Mouse (Mus musculus) stomach, postnatal 0 days (tissue): Measurements from ENCODE around the gene Hsd17b6. TPM values are rescaled to one million over a fixed set of nuclear protein-coding genes. Genes with fewer than 3 reads are reported as not detected.

Source experiments
- ATAC-seq: fragments of 200-750 bp; cut with Nextera tagmentation; 2 replicates; pipeline ENCODE4 v1.8.0; 2017; ENCODE audit not compliant: low FRiP score, low TSS enrichment
- DNase-seq: peaks from one replicate; pipeline ENCODE4 v3.0.0-alpha.2; 2016; ENCODE audit warnings: low spot score
- H3K27ac ChIP-seq: fragments of 300-500 bp; sonication (generic); replicated peaks from 2 replicates; pipeline ENCODE4 v1.5.1; 2014; ENCODE audit warnings: mild to moderate bottlenecking, control low read depth
- H3K27me3 ChIP-seq: fragments of 300-500 bp; sonication (generic); 2 replicates; pipeline ENCODE4 v1.6.1; 2014; ENCODE audit warnings: low read length; ENCODE audit not compliant: control insufficient read depth, insufficient read depth
- H3K36me3 ChIP-seq: fragments of 300-500 bp; sonication (generic); 2 replicates; pipeline ENCODE4 v1.6.1; 2014; ENCODE audit warnings: low read length, mixed read lengths; ENCODE audit not compliant: control insufficient read depth, insufficient read depth
- H3K4me1 ChIP-seq: fragments of 300-500 bp; sonication (generic); replicated peaks from 2 replicates; pipeline ENCODE4 v1.6.1; 2014; ENCODE audit warnings: antibody characterized with exemption; ENCODE audit not compliant: control insufficient read depth, insufficient read depth
- H3K4me2 ChIP-seq: fragments of 300-500 bp; sonication (generic); replicated peaks from 2 replicates; pipeline ENCODE4 v1.6.1; 2014; ENCODE audit warnings: low read depth, mild to moderate bottlenecking, control low read depth, moderate library complexity
- H3K4me3 ChIP-seq: fragments of 300-500 bp; sonication (generic); 2 replicates; pipeline ENCODE4 v1.5.1; 2014; ENCODE audit warnings: low read depth, low read length, control low read depth
- H3K9ac ChIP-seq: fragments of 300-500 bp; sonication (generic); 2 replicates; pipeline ENCODE4 v1.6.1; 2014; ENCODE audit warnings: mild to moderate bottlenecking, low read length, control low read depth, mixed read lengths
- H3K9me3 ChIP-seq: fragments of 300-500 bp; sonication (generic); 2 replicates; pipeline ENCODE4 v1.6.1; 2016; ENCODE audit warnings: low read length; ENCODE audit not compliant: control insufficient read depth
- CTCF ChIP-seq: IDR thresholded peaks from 2 replicates; pipeline ENCODE4 v1.5.1; 2016; ENCODE audit warnings: antibody characterized with exemption, low read depth, mild to moderate bottlenecking, moderate library complexity
- EP300 ChIP-seq: optimal IDR thresholded peaks from 2 replicates; pipeline ENCODE3; 2016; ENCODE audit warnings: antibody characterized with exemption
- WGBS: fragments of 180-500 bp; shearing (Covaris S2); extraction: QIAGEN DNeasy Blood & Tissue Kit; methylation state at CpG from one replicate; pipeline ENCODE4 v1.1.7; 2014; 5-methylcytosine and 5-hydroxymethylcytosine counted together
- polyA plus RNA-seq: library from polyadenylated mRNA; unstranded; fragments of >200 nt; fragmentation: Nextera tagmentation; extraction: Ambion mirVana; gene quantifications from 2 replicates; pipeline ENCODE4 v1.2.1, GENCODE M21; 2015

The Hsd17b6 gene
- polyA plus RNA-seq, 1 experiment from 2014 or later: 5.7 TPM

DNA sequence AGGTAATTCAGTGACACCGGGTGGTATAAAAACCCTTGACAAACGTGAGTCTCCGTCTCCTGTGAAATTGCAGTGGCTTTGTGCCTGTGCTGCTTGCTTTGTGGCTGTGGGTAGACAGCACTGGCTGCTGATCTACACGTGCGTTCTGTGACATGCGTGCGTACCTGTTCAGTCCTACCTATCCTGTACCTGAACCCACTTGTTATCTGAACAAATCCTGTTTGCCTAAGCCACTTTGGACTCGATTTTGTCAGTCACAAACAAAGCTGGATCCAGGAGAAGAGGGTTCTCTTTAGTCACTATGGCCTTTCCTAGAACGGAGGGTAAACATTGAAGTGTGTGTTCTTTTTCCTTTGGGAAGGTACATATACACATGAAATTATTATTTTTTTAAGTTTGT lies 56.0 kb downstream of the Hsd17b6 start:
- no peaks in the 10 kb centered on the region for H3K4me1 ChIP-seq
- no peaks in the 10 kb centered on the region for H3K9me3 ChIP-seq
- H3K4me3 ChIP-seq: no peak overlapping the region
- DNase-seq: no peak
- H3K27me3 ChIP-seq: no peaks in the 10 kb centered on the region
- WGBS: 61% methylated on average over 9 of the region's 9 CpGs
- H3K9ac ChIP-seq: no peak overlapping the region
- TF ChIP-seq CTCF (no peak), EP300 (no peak)
- ATAC-seq: no peak
- H3K4me2 ChIP-seq: no peak overlapping the region
- H3K36me3 ChIP-seq: no peaks in the 10 kb centered on the region
- H3K27ac ChIP-seq: no peak overlapping the region

DNA sequence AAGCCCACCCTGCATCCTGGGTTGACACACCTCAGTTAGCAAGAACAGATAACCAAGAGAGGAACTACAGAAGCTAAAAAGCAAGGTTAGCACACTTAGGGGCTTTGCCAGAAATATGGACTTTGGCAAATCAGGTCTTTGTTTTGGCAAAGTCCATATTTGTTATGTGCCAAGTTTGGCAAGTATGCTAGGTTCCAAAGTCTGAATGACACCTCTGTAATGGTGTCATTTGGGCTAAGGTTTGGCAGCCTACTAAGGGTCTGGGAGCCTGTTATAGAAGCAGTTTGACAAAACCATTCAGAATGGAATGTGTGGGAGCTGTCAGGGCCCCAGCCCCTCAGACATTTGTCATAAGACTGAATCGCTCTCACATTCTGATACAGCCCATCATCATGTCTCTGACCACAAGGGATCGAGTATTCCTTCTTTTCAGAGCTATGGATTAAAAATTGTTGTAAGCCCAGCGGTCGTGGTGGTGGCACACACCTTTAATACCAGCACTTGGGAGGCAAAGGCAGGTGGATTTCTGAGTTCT lies 57.7 kb downstream of the Hsd17b6 start:
- Histone ChIP-seq H3K27ac (no peak overlapping the region), H3K27me3 (no peaks in the 10 kb centered on the region), H3K4me1 (no peaks in the 10 kb centered on the region), H3K9ac (no peak overlapping the region), H3K4me2 (no peak overlapping the region), H3K4me3 (no peak overlapping the region), H3K36me3 (no peaks in the 10 kb centered on the region), H3K9me3 (no peaks in the 10 kb centered on the region)
- no peak for DNase-seq
- 73% methylated on average over 4 of the region's 4 CpGs for WGBS
- ATAC-seq: no peak
- TF ChIP-seq EP300 (no peak), CTCF (no peak)

DNA sequence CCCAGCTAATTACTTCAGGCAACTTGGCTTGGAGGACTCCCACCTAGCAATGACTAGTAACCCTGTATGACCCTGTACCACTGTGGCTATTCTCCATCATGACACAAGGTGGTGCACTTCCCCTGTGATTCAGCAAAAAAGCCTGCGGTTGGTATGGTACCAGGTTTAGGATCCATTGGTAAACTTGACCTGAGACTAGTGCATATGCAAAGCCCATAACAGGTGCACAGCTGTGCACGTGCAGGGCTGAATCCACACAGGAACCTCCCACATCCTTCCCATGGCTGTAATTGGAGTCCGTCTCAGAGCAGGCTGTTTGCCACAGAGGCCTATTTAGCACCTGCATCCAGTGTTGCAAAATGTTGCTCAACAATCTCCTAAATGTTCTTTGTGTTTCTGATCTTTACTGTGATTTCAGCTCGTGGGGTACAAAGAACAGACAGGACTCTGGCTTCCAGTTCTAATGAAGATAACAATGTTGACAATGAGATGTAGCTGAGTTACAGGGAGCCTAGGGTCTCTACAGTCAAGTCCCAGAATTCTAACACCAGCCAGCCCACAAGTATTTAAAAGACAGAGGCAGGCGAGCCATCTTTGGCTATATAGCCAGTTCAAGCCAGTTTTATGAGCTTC lies 61.9 kb downstream of the Hsd17b6 start:
- peak; percentile 73 for DNase-seq
- Histone ChIP-seq H3K4me1 (no peaks in the 10 kb centered on the region), H3K9ac (no peak overlapping the region), H3K27me3 (no peaks in the 10 kb centered on the region), H3K9me3 (no peaks in the 10 kb centered on the region), H3K4me2 (no peak overlapping the region), H3K27ac (no peak overlapping the region), H3K36me3 (no peaks in the 10 kb centered on the region), H3K4me3 (no peak overlapping the region)
- ATAC-seq: peak; percentile 92
- WGBS: 31% methylated on average over 5 of the region's 5 CpGs
- TF ChIP-seq EP300 (no peak), CTCF (peak; percentile 91)

Other genes starting within 250 kb of the Hsd17b6 start
- gene Rdh1, start 247.9 kb downstream of the Hsd17b6 start, polyA plus RNA-seq: 0.19 and 0.23 TPM in 2 replicates
- 0.67 and 0.69 TPM in 2 replicates for gene Rdh16f1, start 247.8 kb downstream of the Hsd17b6 start, polyA plus RNA-seq
- gene Rdh9, start 231.2 kb downstream of the Hsd17b6 start, polyA plus RNA-seq: not detected in 2 replicates
- gene Rdh16, start 206.5 kb downstream of the Hsd17b6 start, polyA plus RNA-seq: 1.0 and 1.5 TPM in 2 replicates
- gene Rdh19, start 157.7 kb downstream of the Hsd17b6 start, polyA plus RNA-seq: not detected in 2 replicates
- not detected in 2 replicates for gene Rdh16f2, start 141.1 kb downstream of the Hsd17b6 start, polyA plus RNA-seq
- 1.9 and 2.1 TPM in 2 replicates for gene Rdh7, start 118.8 kb downstream of the Hsd17b6 start, polyA plus RNA-seq
- gene Sdr9c7, start 109.1 kb downstream of the Hsd17b6 start, polyA plus RNA-seq: 24.6 and 24.7 TPM in 2 replicates
- gene Prim1, start 7.6 kb upstream of the Hsd17b6 start, polyA plus RNA-seq: 27.3 and 27.4 TPM in 2 replicates
- 618 and 628 TPM in 2 replicates for gene Naca, start 28.0 kb upstream of the Hsd17b6 start, polyA plus RNA-seq
- gene Ptges3, start 51.3 kb upstream of the Hsd17b6 start, polyA plus RNA-seq: 297 and 316 TPM in 2 replicates
- gene Atp5b, start 75.7 kb upstream of the Hsd17b6 start, polyA plus RNA-seq: 2,044 and 2,075 TPM in 2 replicates
- 5.5 and 7.9 TPM in 2 replicates for gene Baz2a, start 84.0 kb upstream of the Hsd17b6 start, polyA plus RNA-seq
- 15.5 and 17.0 TPM in 2 replicates for gene Rbms2, start 172.7 kb upstream of the Hsd17b6 start, polyA plus RNA-seq
- 0.53 and 0.64 TPM in 2 replicates for gene Gls2, start 186.8 kb upstream of the Hsd17b6 start, polyA plus RNA-seq
- gene Spryd4, start 204.2 kb upstream of the Hsd17b6 start, polyA plus RNA-seq: 25.6 and 26.1 TPM in 2 replicates
- gene Mip, start 218.2 kb upstream of the Hsd17b6 start, polyA plus RNA-seq: not detected in 2 replicates
- 8.9 and 10.5 TPM in 2 replicates for gene Timeless, start 224.5 kb upstream of the Hsd17b6 start, polyA plus RNA-seq
- 0.13 TPM in 1 of 2 replicates, not detected in the other for gene Apon, start 246.5 kb upstream of the Hsd17b6 start, polyA plus RNA-seq